Mouse (Mus musculus): ENCODE results near the gene Sis. TPM values are rescaled to one million over a fixed set of nuclear protein-coding genes. Genes with fewer than 3 reads are reported as not detected.

The Sis gene
- total RNA-seq (2022): not detected

- no peak for DNase-seq (ENCODE audit: low spot score in 2 of 2)
These were observed at the start of gene Sis for GRCm38 (mm10) chr3:72967675-72968074. Gene Sis (minus strand): TSS chr3:72967863.

- DNase-seq (ENCODE audit: low spot score in 2 of 2): no peak
These were observed 38.4 kb upstream of the Sis start for GRCm38 (mm10) chr3:73006045-73006444.

GRCm38 (mm10) chr3:73002933-73003696 is 35.5 kb upstream of the Sis start:
- DNase-seq (ENCODE audit: low spot score in 2 of 2): no peak

- no peak for DNase-seq (ENCODE audit: low spot score in 2 of 2)
These were observed 29.9 kb upstream of the Sis start for GRCm38 (mm10) chr3:72997517-72997916.

- no peak for DNase-seq (ENCODE audit: low spot score in 2 of 2)
These were observed 23.3 kb upstream of the Sis start for GRCm38 (mm10) chr3:72990992-72991391.

- no peak for DNase-seq (ENCODE audit: low spot score in 2 of 2)
These were observed 8.9 kb upstream of the Sis start for GRCm38 (mm10) chr3:72976602-72977001.

GRCm38 (mm10) chr3:72918919-72919526 is 48.6 kb downstream of the Sis start:
- DNase-seq (ENCODE audit: low spot score in 2 of 2): no peak

DNA sequence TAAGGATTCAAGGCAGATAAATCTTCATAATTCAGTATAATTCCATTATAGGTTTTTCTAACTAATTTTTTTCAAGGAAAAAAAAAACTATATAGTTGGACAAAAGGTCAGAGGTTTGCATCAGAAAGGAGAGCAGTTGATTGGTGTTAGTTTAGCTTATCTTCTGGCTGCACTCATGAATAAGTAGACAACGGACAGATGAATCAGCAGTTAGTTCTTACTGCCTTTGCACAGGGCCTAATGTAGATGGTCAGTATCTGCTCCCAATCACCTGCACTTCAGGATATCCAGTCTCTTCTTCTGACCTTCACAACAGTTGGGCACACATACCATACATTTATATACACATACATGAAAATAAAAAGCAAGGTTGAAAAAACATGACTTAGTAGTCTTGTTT is 85.2 kb downstream of the Sis start:
- DNase-seq (ENCODE audit: low spot score in 2 of 2): no peak

- no peak for DNase-seq (ENCODE audit: low spot score in 2 of 2)
These were observed 99.5 kb downstream of the Sis start for GRCm38 (mm10) chr3:72868141-72868540.

GRCm38 (mm10) chr3:72858738-72859137 is 108.9 kb downstream of the Sis start:
- no peak for DNase-seq (ENCODE audit: low spot score in 2 of 2)

DNA sequence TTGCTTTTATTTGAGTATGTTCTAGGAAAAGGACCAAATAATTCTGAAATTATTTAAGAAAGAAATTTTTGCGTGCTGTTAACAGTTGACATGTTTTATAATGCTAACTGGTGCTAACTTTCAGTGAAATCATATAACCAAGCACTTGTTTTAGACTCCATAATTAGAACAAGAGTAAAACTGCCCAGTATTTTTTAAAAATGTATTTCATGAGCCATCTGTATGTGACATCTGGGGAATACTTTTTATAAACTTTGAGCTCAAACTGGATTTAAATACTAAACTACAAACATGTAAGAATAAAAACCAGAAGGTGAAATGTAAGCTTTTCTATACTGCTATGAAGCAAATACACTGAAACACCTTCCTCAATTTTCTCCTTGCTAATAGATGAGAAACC is 112.3 kb downstream of the Sis start:
- no peak for DNase-seq (ENCODE audit: low spot score in 2 of 2)

DNA sequence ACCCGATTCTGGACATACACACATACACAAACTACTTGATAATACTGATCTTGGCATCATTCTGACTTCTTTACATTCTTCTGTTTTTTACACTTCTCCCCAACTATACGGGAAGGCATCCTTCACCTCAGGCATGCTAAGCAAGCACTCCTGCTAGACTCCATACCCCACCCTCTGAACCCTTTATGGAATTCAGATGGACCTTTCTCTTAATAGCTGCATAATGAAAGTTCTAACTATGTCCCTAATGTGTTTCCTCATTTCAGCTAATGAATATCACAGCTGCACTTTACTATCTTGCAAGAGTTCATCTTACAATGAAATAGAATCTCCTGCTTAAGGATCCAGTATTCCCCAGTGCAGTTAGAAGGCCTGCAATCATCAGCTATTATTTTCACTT is 127.0 kb downstream of the Sis start:
- DNase-seq (ENCODE audit: low spot score in 2 of 2): no peak

Other genes starting within 250 kb of the Sis start
- under 1 TPM in 1 of 4 experiments, not detected in 3; 0.07 TPM for gene Slitrk3, start 89.9 kb upstream of the Sis start, total RNA-seq (2022)